Mouse (Mus musculus): ENCODE measurements at regions not wholly inside any gene's neighbourhood (a gene's known extent, or its start where the extent isn't known, plus 50 kb on each side); places are given as distances from the start of the nearest gene placed in this dataset.

GRCm38 (mm10) chr16:30735969-30736368, 136.4 kb downstream of the Fam43a start:
- no peak for DNase-seq (ENCODE audit: low spot score)
- H3K9ac ChIP-seq (ENCODE audit: low read length) = no peak overlapping the region
- no peak for ATAC-seq (ENCODE audit: insufficient read depth, low FRiP score, low TSS enrichment)
- no peak overlapping the region for H3K27ac ChIP-seq (ENCODE audit: low read depth, low read length)
- H3K4me2 ChIP-seq (ENCODE audit: low read depth) = no peak overlapping the region
- no peaks in the 10 kb centered on the region for H3K9me3 ChIP-seq (ENCODE audit: control insufficient read depth, low read length)
- WGBS = 31% methylated on average over 7 of the region's 7 CpGs
- peaks cover 9% of the 10 kb centered on the region for H3K4me1 ChIP-seq (ENCODE audit: control insufficient read depth, insufficient read depth, low read length)
- no peaks in the 10 kb centered on the region for H3K27me3 ChIP-seq (ENCODE audit: control insufficient read depth, insufficient read depth, low read length)
- no peak overlapping the region for H3K4me3 ChIP-seq (ENCODE audit: low read depth, low read length)
- H3K36me3 ChIP-seq (ENCODE audit: control insufficient read depth, insufficient read depth, low read length) = no peaks in the 10 kb centered on the region

- Histone ChIP-seq H3K9ac (ENCODE audit: low read length) (no peak overlapping the region), H3K27me3 (ENCODE audit: control insufficient read depth, insufficient read depth, low read length) (no peaks in the 10 kb centered on the region), H3K4me3 (ENCODE audit: low read depth, low read length) (no peak overlapping the region), H3K9me3 (ENCODE audit: control insufficient read depth, low read length) (no peaks in the 10 kb centered on the region), H3K36me3 (ENCODE audit: control insufficient read depth, insufficient read depth, low read length) (no peaks in the 10 kb centered on the region), H3K4me1 (ENCODE audit: control insufficient read depth, insufficient read depth, low read length) (peaks cover 9% of the 10 kb centered on the region), H3K4me2 (ENCODE audit: low read depth) (no peak overlapping the region), H3K27ac (ENCODE audit: low read depth, low read length) (no peak overlapping the region)
- 62% methylated on average over 17 of the region's 17 CpGs for WGBS
- no peak for ATAC-seq (ENCODE audit: insufficient read depth, low FRiP score, low TSS enrichment)
- DNase-seq (ENCODE audit: low spot score) = no peak
These were observed 137.3 kb downstream of the Fam43a start for GRCm38 (mm10) chr16:30736662-30737326.

GRCm38 (mm10) chr16:30737524-30737923, 138.0 kb downstream of the Fam43a start:
- Histone ChIP-seq H3K27me3 (ENCODE audit: control insufficient read depth, insufficient read depth, low read length) (no peaks in the 10 kb centered on the region), H3K9me3 (ENCODE audit: control insufficient read depth, low read length) (no peaks in the 10 kb centered on the region), H3K36me3 (ENCODE audit: control insufficient read depth, insufficient read depth, low read length) (no peaks in the 10 kb centered on the region), H3K4me2 (ENCODE audit: low read depth) (no peak overlapping the region), H3K9ac (ENCODE audit: low read length) (no peak overlapping the region), H3K27ac (ENCODE audit: low read depth, low read length) (no peak overlapping the region), H3K4me1 (ENCODE audit: control insufficient read depth, insufficient read depth, low read length) (peaks cover 9% of the 10 kb centered on the region), H3K4me3 (ENCODE audit: low read depth, low read length) (no peak overlapping the region)
- ATAC-seq (ENCODE audit: insufficient read depth, low FRiP score, low TSS enrichment) (no peak), DNase-seq (ENCODE audit: low spot score) (no peak)
- WGBS = 80% methylated on average over 8 of the region's 8 CpGs

- 74% methylated on average over 7 of the region's 7 CpGs for WGBS
- Histone ChIP-seq H3K36me3 (ENCODE audit: control insufficient read depth, insufficient read depth, low read length) (no peaks in the 10 kb centered on the region), H3K4me3 (ENCODE audit: low read depth, low read length) (no peak overlapping the region), H3K4me1 (ENCODE audit: control insufficient read depth, insufficient read depth, low read length) (peaks cover 9% of the 10 kb centered on the region), H3K9me3 (ENCODE audit: control insufficient read depth, low read length) (no peaks in the 10 kb centered on the region), H3K27ac (ENCODE audit: low read depth, low read length) (no peak overlapping the region), H3K4me2 (ENCODE audit: low read depth) (no peak overlapping the region), H3K9ac (ENCODE audit: low read length) (no peak overlapping the region), H3K27me3 (ENCODE audit: control insufficient read depth, insufficient read depth, low read length) (no peaks in the 10 kb centered on the region)
- no peak for DNase-seq (ENCODE audit: low spot score)
- no peak for ATAC-seq (ENCODE audit: insufficient read depth, low FRiP score, low TSS enrichment)
These were observed 140.1 kb downstream of the Fam43a start for GRCm38 (mm10) chr16:30739651-30740050.

DNA sequence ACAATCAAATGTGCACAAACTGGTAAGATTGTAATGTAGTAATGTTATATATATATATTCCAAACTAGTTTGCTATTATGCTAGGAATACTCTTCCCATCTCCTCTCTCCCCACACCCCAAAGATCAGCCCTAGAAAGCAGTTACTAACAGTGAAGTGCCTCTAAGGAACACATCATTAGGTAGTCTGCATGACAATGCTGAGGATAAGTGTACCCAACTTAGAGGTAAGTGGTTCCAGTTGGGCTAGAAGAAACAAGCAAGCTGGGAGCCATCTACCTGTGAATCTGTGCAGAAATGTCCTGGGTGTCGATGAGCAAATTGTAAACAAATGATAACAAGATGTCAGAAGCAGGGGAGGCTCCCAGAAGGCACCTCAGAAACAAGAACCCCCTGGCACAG, 141.7 kb downstream of the Fam43a start:
- Histone ChIP-seq H3K36me3 (ENCODE audit: control insufficient read depth, insufficient read depth, low read length) (no peaks in the 10 kb centered on the region), H3K27me3 (ENCODE audit: control insufficient read depth, insufficient read depth, low read length) (no peaks in the 10 kb centered on the region), H3K4me3 (ENCODE audit: low read depth, low read length) (no peak overlapping the region), H3K9me3 (ENCODE audit: control insufficient read depth, low read length) (no peaks in the 10 kb centered on the region), H3K9ac (ENCODE audit: low read length) (no peak overlapping the region), H3K4me1 (ENCODE audit: control insufficient read depth, insufficient read depth, low read length) (peaks cover 11% of the 10 kb centered on the region), H3K27ac (ENCODE audit: low read depth, low read length) (no peak overlapping the region), H3K4me2 (ENCODE audit: low read depth) (no peak overlapping the region)
- DNase-seq (ENCODE audit: low spot score) (no peak), ATAC-seq (ENCODE audit: insufficient read depth, low FRiP score, low TSS enrichment) (no peak)
- 89% methylated on average over 1 of the region's 1 CpGs for WGBS

GRCm38 (mm10) chr16:30742474-30742873, 143.0 kb downstream of the Fam43a start:
- H3K27ac ChIP-seq (ENCODE audit: low read depth, low read length) = no peak overlapping the region
- WGBS = 80% methylated on average over 6 of the region's 6 CpGs

GRCm38 (mm10) chr16:30743566-30743965, 144.0 kb downstream of the Fam43a start:
- DNase-seq (ENCODE audit: low spot score) = no peak
- Histone ChIP-seq H3K9me3 (ENCODE audit: control insufficient read depth, low read length) (no peaks in the 10 kb centered on the region), H3K9ac (ENCODE audit: low read length) (no peak overlapping the region), H3K27me3 (ENCODE audit: control insufficient read depth, insufficient read depth, low read length) (no peaks in the 10 kb centered on the region), H3K4me2 (ENCODE audit: low read depth) (no peak overlapping the region), H3K27ac (ENCODE audit: low read depth, low read length) (no peak overlapping the region), H3K36me3 (ENCODE audit: control insufficient read depth, insufficient read depth, low read length) (no peaks in the 10 kb centered on the region), H3K4me3 (ENCODE audit: low read depth, low read length) (no peak overlapping the region), H3K4me1 (ENCODE audit: control insufficient read depth, insufficient read depth, low read length) (peaks cover 8% of the 10 kb centered on the region)
- no peak for ATAC-seq (ENCODE audit: insufficient read depth, low FRiP score, low TSS enrichment)
- 48% methylated on average over 4 of the region's 4 CpGs for WGBS

More at GRCm38 (mm10) chr16:30742474-30742873, 143.0 kb downstream of the Fam43a start:
- Histone ChIP-seq H3K9me3 (ENCODE audit: control insufficient read depth, low read length) (no peaks in the 10 kb centered on the region), H3K4me2 (ENCODE audit: low read depth) (no peak overlapping the region), H3K9ac (ENCODE audit: low read length) (no peak overlapping the region), H3K4me3 (ENCODE audit: low read depth, low read length) (no peak overlapping the region), H3K27me3 (ENCODE audit: control insufficient read depth, insufficient read depth, low read length) (no peaks in the 10 kb centered on the region), H3K36me3 (ENCODE audit: control insufficient read depth, insufficient read depth, low read length) (no peaks in the 10 kb centered on the region), H3K4me1 (ENCODE audit: control insufficient read depth, insufficient read depth, low read length) (peaks cover 11% of the 10 kb centered on the region)
- ATAC-seq (ENCODE audit: insufficient read depth, low FRiP score, low TSS enrichment) (no peak), DNase-seq (ENCODE audit: low spot score) (no peak)

DNA sequence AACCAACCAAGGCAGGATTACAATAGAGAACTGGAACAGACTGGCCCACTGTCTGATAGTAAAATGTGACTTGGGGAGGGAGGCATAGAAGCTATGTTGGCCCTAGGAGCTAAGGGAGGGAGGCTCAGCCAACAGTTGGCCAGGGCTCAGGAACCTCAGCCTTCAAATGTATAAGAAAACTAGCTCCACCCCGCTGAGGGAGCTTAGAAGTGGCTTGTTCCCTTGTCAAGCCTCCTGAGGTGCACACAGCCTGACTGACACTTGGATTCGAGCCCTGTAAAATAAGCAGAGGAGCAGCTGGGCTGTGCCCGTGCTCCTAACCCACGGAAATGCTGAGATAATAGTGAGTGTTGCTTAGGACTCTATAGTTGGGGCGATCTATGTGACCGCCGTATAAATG, 144.7 kb downstream of the Fam43a start:
- Histone ChIP-seq H3K9me3 (ENCODE audit: control insufficient read depth, low read length) (no peaks in the 10 kb centered on the region), H3K27me3 (ENCODE audit: control insufficient read depth, insufficient read depth, low read length) (no peaks in the 10 kb centered on the region), H3K4me2 (ENCODE audit: low read depth) (no peak overlapping the region), H3K4me3 (ENCODE audit: low read depth, low read length) (no peak overlapping the region), H3K9ac (ENCODE audit: low read length) (no peak overlapping the region), H3K36me3 (ENCODE audit: control insufficient read depth, insufficient read depth, low read length) (no peaks in the 10 kb centered on the region), H3K4me1 (ENCODE audit: control insufficient read depth, insufficient read depth, low read length) (peaks cover 5% of the 10 kb centered on the region; the same call in 1 of the 2 replicates), H3K27ac (ENCODE audit: low read depth, low read length) (no peak overlapping the region)
- no peak for DNase-seq (ENCODE audit: low spot score)
- ATAC-seq (ENCODE audit: insufficient read depth, low FRiP score, low TSS enrichment) = no peak
- 61% methylated on average over 7 of the region's 7 CpGs for WGBS

GRCm38 (mm10) chr16:30745598-30746181, 146.2 kb downstream of the Fam43a start:
- H3K27ac ChIP-seq (ENCODE audit: low read depth, low read length) = no peak overlapping the region
- no peaks in the 10 kb centered on the region for H3K9me3 ChIP-seq (ENCODE audit: control insufficient read depth, low read length)
- no peaks in the 10 kb centered on the region for H3K27me3 ChIP-seq (ENCODE audit: control insufficient read depth, insufficient read depth, low read length)
- no peak overlapping the region for H3K9ac ChIP-seq (ENCODE audit: low read length)
- ATAC-seq (ENCODE audit: insufficient read depth, low FRiP score, low TSS enrichment) = no peak
- no peak overlapping the region for H3K4me3 ChIP-seq (ENCODE audit: low read depth, low read length)
- WGBS = 35% methylated on average over 11 of the region's 11 CpGs
- H3K36me3 ChIP-seq (ENCODE audit: control insufficient read depth, insufficient read depth, low read length) = no peaks in the 10 kb centered on the region
- H3K4me2 ChIP-seq (ENCODE audit: low read depth) = no peak overlapping the region
- H3K4me1 ChIP-seq (ENCODE audit: control insufficient read depth, insufficient read depth, low read length) = peaks cover 5% of the 10 kb centered on the region; the same call in 1 of the 2 replicates
- DNase-seq (ENCODE audit: low spot score) = no peak

Measured in neural tube, embryonic 11.5 days (tissue).